Mouse (Mus musculus) adrenal gland, postnatal 14 days (tissue): ENCODE measurements around the gene Ncmap. TPM values are rescaled to one million over a fixed set of nuclear protein-coding genes. Genes with fewer than 3 reads are reported as not detected.
A peak's percentile ranks its signal among the peaks of the same experiment; 100 is the strongest.

Experiments used
- DNase-seq: peaks from one replicate; pipeline ENCODE4 v3.0.0; 2021; ENCODE audit warnings: mixed read lengths
- long read RNA-seq, 2 experiments: library from polyadenylated mRNA; stranded (forward); transcript quantifications; one replicate each; pipeline ENCODE4 v2.0.0; 2021
- total RNA-seq: library from RNA; stranded (reverse); gene quantifications from 2 replicates; pipeline ENCODE4 v1.2.3, GENCODE M21; 2021

Ncmap gene
- total RNA-seq, result 1.2 TPM in 1 of 2 replicates, not detected in the other
- long read RNA-seq, experiment 1, result 0 reads
- long read RNA-seq, experiment 2, result 0 reads

DNA sequence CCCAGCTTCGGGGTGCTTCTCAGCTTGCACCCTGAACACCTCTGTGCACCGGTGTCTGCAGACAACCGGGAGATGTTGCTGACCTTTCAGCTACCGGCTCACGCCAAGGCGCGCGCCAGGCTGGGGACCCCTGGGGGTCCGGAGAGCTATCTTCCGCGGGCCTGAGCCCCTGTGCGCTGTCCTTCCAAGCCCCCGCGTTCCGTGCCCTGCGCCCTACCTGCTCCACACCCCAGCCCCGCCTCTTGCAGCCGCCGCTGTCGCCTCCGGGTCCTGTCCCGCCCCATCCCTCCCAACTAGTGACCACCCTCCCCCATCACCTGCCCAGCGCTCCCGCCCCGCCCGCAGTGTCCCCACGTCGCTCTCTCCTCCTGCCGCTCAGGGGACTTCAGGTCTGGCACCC, at the start of gene Ncmap:
Gene Ncmap (minus strand): TSS at position 237 of the 400 bp plus-strand sequence.
- no peak for DNase-seq

DNA sequence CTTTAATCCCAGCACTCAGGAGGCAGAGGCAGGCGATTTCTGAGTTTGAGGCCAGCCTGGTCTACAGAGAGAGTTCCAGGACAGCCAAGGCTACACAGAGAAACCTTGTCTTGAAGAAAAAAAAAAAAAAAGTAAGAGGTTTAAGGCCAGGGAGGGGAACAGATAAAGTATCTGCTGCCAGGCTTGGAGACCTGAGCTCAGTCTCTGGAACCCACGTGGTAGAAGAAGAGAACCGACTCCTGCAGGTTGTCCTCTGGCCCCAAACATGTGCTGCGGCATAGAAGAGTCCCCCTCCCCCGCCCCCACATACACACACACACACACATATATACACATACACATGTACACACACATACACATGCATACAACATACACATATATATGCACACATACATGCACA, 44.4 kb upstream of the Ncmap start:
- no peak for DNase-seq

DNA sequence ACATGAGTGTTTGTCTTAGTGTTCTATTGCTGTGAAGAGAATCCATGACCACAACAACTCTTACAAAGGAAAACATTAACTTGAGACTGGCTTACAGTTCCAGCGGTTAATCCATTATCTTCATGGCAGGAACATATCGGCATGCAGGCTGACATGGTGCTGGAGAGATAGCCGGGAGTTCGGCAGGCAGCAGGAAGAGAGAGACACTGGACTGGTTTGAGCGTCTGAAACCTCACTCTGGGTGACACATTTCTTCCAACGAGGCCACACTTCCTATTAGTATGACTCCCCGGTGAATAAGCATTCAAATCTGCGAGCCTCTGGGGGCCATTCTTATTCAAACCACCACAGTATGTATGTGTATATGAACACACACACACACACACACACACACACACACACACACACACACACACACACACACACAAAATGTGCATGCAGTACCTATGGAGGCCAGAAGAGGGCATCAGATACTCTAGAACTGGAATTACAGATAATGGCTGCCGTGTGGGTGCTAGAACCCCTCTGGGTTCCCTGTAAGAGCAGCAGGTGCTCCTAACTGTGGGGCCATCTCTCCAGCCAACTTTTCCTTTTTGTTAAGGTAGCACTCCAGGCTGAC, 42.0 kb upstream of the Ncmap start:
- DNase-seq, result peak; percentile 52

DNA sequence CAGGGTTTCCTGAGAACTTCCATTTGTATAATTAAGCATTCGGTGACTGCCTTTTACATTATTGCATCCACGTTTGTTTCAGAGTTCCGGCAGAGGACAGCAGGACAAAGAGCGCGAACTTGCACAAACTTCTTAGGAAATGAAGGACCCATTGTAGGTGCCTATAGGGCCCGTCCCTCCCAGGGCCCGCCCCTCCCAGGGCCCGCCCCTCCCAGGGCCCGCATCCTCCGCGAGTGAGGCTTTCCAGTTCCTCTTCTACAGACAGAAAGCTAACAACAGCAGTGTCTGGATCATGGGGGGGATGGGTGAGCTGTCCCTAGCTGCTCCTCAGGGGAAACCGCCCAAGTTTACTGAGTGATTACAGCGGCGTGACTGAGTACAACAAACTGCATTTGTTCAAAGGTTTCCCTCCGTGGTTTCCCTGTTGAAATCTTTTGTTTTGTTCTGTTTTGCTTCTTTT, 41.2 kb upstream of the Ncmap start:
- DNase-seq, result peak; percentile 67

- no peak for DNase-seq
These were observed 39.9 kb upstream of the Ncmap start for GRCm38 (mm10) chr4:135437924-135438323.

- peak; percentile 50 for DNase-seq
These were observed 38.3 kb upstream of the Ncmap start for GRCm38 (mm10) chr4:135436291-135436690.

DNA sequence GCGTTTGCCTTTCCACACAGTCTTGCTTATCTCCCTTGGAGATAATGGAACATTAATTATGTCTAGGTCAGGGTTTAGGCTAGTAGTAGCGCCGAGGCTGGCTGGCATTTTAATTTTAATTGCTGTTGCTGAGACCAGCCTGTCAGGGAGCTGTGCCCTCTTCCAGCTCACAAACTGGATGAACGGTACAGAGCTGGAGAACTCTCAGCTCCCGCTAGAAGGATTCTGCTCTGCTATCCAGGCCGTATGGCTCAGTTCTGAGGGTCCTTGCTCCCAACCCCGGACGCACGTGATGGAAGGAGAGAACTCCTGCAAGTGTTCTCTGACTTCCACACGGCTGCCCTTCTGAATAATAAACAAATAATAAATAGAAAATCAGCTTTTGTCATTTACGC, 36.4 kb upstream of the Ncmap start:
- no peak for DNase-seq

GRCm38 (mm10) chr4:135433443-135434394, 35.7 kb upstream of the Ncmap start, which contains the start of gene Rcan3:
Gene Rcan3, minus strand, starts transcription at chr4:135433853.
- peak; percentile 94 for DNase-seq

- DNase-seq, result peak; percentile 24
These were observed 35.0 kb upstream of the Ncmap start for GRCm38 (mm10) chr4:135433086-135433442.

DNA sequence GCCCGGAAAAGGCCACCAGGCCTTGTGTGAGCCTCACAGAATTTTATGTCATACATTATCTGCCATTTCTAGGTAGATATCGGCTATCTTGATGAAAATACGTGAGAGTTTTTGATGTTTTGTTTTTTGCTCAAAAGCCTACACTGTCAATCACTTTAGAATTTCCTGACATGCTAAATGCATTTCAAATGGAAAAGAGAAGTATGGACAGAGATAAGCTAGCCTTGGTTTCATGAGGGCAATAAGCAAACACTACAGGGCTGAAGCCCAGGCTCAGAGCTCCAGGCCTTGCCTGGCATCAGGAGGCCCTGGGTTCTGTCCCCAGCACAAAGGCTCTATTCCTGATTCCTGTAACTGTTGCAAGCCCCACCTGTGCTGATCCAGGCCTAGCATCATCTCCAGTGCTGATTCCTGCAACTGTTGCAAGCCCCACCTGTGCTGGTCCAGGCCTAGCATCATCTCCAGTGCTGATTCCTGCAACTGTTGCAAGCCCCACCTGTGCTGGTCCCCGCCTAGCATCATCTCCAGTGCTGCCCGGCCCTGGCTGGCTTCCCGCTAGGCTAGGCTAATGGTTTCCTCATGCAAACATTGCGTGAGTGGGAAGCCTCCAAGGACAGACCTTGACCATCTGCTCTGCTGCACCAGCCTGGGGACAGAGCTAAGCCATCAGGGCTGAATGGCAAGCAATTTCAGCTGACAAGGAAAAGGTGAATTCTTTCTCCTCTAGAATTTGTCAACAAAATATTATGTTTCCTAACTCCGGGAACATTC, 32.1 kb upstream of the Ncmap start:
- DNase-seq, result peak; percentile 45

DNA sequence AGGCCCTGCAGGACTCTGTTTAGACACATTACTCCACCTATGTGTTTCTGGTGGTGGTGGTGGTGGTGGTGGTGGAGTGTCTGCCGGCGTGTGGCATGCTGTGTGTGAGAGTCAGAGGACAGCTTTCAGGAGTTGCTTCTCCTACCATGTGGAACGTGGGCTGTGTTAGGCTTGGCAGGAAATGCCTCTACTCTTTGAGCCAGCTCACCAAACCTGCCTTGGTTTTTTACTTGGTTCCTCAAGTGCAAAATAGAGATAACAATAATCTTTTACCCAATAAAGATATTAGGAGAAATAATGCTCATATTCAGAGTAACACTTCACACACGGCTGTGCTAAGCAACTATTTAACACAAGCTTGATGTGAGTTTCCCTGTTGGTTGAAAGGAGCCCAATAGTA, 31.4 kb upstream of the Ncmap start:
- no peak for DNase-seq

DNA sequence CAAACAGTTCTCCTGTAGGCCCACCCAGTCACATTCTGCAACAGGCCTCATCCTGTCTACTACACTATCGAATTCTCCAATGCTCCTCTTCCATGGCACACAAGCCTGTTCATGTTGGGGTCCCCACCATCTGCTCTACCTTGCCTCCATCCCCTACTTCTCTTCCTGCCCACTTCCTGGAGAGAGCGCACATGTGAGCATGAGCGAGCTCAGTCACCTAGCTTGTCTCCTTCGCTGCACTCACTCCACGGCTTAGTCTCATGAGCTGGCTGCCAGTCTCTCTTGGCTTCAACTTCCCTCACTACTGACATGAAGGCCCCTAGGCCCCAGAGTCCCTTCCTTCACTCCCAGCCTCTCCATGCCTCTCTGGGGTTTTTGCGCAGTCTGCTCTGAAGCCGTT, 28.6 kb upstream of the Ncmap start:
- DNase-seq, result no peak

DNA sequence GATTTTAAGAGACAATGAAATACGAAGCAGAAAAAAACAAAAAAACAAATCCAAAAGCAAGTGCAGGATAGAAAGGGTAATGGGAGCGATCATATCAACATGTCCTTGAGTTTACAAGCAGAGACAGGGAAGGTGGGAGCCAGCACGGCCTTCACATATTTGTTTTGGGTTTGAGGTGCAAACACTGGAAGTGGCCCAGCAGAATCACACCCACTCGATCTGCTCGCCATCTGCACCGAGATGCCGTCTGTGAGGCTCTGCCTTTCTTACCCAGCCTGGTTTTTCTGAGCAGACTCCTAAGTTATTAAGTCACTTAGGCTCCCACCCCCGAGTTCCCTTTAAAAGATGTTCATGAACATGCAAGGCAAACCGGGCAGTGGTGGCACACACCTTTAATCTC, 27.6 kb upstream of the Ncmap start:
- DNase-seq, result no peak

- DNase-seq, result no peak
These were observed 22.9 kb upstream of the Ncmap start for GRCm38 (mm10) chr4:135420961-135421360.

- no peak for DNase-seq
These were observed 22.4 kb upstream of the Ncmap start for GRCm38 (mm10) chr4:135420416-135420815.

DNA sequence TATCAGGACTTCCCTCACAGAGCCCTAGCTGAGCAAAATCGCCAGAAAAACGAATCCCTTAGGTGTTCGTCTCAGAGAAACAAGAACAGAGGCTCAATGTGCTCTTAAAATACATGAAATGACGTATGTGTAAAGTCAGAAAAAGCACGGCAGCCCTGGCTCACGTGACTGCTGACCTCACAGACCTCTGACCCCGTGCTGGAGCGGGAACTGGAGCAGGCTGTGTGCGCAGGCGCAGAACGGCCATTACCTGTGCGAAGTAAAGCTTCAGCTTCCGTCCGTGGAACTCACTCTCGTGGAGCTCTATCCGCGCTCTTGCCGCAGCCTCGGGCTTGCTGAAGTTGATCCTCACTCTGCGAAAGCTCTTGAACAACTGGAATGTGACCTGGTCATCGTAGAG, 22.0 kb upstream of the Ncmap start:
- DNase-seq, result no peak

DNA sequence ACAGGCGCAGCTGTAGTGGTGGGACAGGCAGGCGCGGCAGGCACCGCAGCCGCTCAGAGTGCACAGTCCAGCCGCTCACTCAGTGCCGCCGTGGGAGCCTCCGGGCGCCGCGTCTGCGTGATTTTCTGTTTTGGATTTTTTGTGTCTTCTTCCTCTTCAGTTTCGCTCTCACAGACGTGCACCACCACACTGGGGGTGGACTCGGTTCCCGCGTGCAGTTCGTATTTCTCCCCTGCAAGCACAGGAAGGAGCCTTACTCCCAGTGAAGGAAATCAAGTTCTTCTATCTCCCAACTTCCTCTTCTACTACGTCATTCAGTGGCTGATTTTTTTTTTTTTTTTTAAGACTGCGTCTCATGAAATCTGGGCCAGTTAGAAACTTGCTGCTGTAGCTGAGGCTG, 18.3 kb upstream of the Ncmap start:
- DNase-seq, result no peak

- no peak for DNase-seq
These were observed 15.5 kb upstream of the Ncmap start for GRCm38 (mm10) chr4:135413491-135413890.

GRCm38 (mm10) chr4:135411633-135412032, 13.6 kb upstream of the Ncmap start:
- peak; percentile 80 for DNase-seq

DNA sequence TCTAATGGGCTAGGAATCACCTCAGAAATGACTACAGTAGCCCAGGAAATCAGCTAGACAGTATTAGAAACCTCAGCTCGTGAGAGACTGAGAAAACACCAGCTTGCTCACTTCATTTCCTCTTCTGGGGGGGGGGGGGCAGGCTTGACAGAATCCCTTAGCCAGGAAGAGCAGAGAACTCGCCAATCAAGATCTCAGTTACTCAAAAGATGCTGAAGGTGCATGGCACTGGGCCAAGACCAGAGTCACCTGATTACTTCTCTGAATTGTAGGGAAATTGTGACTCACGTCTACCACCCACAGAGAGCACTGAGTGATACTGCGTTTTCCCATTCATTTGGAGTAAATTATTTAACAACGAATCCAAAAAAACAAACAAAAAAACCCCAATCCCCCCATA, 8.2 kb upstream of the Ncmap start:
- DNase-seq, result peak; percentile 25

DNA sequence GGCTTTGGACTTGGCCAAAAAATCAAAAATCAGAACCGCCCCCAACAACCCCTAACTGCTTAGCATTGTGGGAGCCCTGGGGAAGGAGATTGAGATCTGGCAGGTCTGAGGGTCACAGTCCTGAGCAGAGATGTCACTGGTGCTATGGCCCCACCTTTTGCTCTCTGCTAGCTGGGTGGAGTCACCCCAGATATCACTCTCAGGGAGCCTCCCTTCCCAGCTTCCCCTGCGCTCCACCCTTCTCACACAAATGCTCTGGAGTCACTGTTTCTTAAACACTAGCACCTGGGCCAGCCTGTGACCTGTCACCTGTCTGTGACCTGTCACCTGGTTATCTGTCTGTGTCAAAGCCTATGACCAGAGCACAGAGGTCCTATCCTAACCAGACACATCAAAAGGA, 6.9 kb upstream of the Ncmap start:
- DNase-seq, result no peak

- no peak for DNase-seq
These were observed 6.0 kb upstream of the Ncmap start for GRCm38 (mm10) chr4:135404048-135404447.

DNA sequence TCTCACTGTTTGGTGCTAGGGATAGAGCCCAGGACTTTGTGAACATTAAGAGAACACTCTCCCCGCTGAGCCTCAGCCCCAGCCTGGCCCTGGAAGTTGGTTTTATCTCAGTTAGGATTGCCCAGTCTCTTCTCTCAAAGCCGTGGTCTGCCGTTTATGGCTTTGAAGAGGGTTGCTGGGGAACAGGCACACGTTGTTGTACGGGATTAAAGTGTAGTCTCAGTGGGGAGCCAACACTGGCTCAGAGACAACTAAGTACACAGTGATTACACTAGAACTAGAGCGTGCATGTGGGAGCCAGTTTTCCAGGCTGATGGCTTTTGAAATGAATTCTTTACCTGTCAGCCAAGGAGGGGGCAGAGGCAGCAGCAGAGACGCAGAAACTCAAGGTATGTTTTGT, 3.9 kb upstream of the Ncmap start:
- no peak for DNase-seq
